In the genomic region with DNA sequence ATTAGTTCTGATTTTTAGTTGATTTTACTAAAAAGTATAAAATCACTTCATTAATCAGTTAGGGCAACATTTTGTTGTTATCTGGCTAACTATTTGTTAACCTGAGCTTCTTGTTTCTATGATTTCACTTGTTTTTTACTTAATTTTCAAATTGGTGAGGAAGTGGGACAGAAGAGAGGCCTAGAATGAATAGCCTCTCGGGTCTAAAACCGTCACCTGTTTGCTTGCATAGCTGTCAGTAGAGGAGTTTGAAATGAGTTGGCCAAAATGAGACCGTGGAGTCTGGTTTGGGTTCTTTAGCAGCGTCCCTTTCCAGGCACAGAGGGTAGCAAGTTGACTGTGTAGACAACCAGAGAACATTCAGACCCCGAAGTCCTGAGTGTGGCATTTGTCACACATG, we compare ENCODE assay signal across 25 mouse cellular contexts.
"Had no signal": no experiment of that assay in that cellular context is flagged by ENCODE, and none has a peak within 500 bp of the region (broad histone marks: within the 10 kb centered on the region; RNA-seq: fewer than 3 reads in every experiment).

No protein-coding gene starts in this region.

- H3K27ac ChIP-seq: embryonic facial prominence, embryonic 10.5 days; embryonic facial prominence, embryonic 13.5 days; embryonic facial prominence, embryonic 15.5 days; forebrain, embryonic 10.5 days; forebrain, embryonic 12.5 days; forebrain, embryonic 13.5 days; forebrain, embryonic 15.5 days; gastrocnemius, adult 2 months; heart, adult 2 months had no signal

- H3K9ac ChIP-seq: embryonic facial prominence, embryonic 12.5 days; embryonic facial prominence, embryonic 13.5 days; embryonic facial prominence, embryonic 15.5 days; forebrain, embryonic 12.5 days; forebrain, embryonic 13.5 days; forebrain, embryonic 15.5 days; forebrain, postnatal 0 days had no signal

- ATAC-seq: forebrain, embryonic 13.5 days; forebrain, embryonic 14.5 days; forebrain, embryonic 15.5 days; forebrain, embryonic 16.5 days; forebrain, postnatal 0 days had no signal

- H3K27me3 ChIP-seq: embryonic facial prominence, embryonic 12.5 days; embryonic facial prominence, embryonic 13.5 days; embryonic facial prominence, embryonic 15.5 days; forebrain, embryonic 12.5 days; forebrain, embryonic 13.5 days; forebrain, embryonic 15.5 days had no signal

- H3K4me3 ChIP-seq: embryonic facial prominence, embryonic 10.5 days; embryonic facial prominence, embryonic 12.5 days; embryonic facial prominence, embryonic 13.5 days; embryonic facial prominence, embryonic 15.5 days; erythroblast, embryonic 14.5 days; forebrain, embryonic 10.5 days; forebrain, embryonic 12.5 days; forebrain, embryonic 13.5 days; forebrain, embryonic 15.5 days; gastrocnemius, adult 2 months; heart, adult 2 months had no signal

- H3K9me3 ChIP-seq: embryonic facial prominence, embryonic 10.5 days; embryonic facial prominence, embryonic 12.5 days; embryonic facial prominence, embryonic 13.5 days; embryonic facial prominence, embryonic 15.5 days; forebrain, embryonic 10.5 days; forebrain, embryonic 12.5 days; forebrain, embryonic 13.5 days; forebrain, embryonic 15.5 days had no signal

- H3K4me1 ChIP-seq: forebrain, embryonic 12.5 days; forebrain, embryonic 13.5 days; forebrain, embryonic 15.5 days had no signal

- H3K36me3 ChIP-seq: embryonic facial prominence, embryonic 10.5 days; embryonic facial prominence, embryonic 12.5 days; embryonic facial prominence, embryonic 13.5 days; embryonic facial prominence, embryonic 15.5 days; forebrain, embryonic 10.5 days; forebrain, embryonic 12.5 days; forebrain, embryonic 15.5 days had no signal

- H3K4me2 ChIP-seq: embryonic facial prominence, embryonic 12.5 days; embryonic facial prominence, embryonic 13.5 days; embryonic facial prominence, embryonic 15.5 days; forebrain, embryonic 12.5 days; forebrain, embryonic 13.5 days; forebrain, embryonic 15.5 days had no signal

- DNase-seq: cerebellum, adult 9-10 months; cerebellum, adult 9-11 months; cerebellum, postnatal 10 days; cerebellum, postnatal 14 days; cerebellum, postnatal 25 days; cerebellum, postnatal 36 days; embryo, embryonic 11 days; forebrain, postnatal 0 days; gastrocnemius, adult 2 months; gastrocnemius, postnatal 10 days; gastrocnemius, postnatal 14 days; gastrocnemius, postnatal 25 days; gastrocnemius, postnatal 36 days; heart, adult 2 months had no signal
